Mouse (Mus musculus) lung, postnatal 0 days (tissue): Measurements from ENCODE around the gene Ralgapa2.

Source experiments
- CTCF ChIP-seq: IDR thresholded peaks from 2 replicates; pipeline ENCODE4 v1.5.1; 2016; ENCODE audit warnings: antibody characterized with exemption, mild to moderate bottlenecking
- EP300 ChIP-seq: IDR thresholded peaks from 2 replicates; pipeline ENCODE4 v1.6.1; 2016; ENCODE audit warnings: antibody characterized with exemption, mild to moderate bottlenecking, control low read depth

DNA sequence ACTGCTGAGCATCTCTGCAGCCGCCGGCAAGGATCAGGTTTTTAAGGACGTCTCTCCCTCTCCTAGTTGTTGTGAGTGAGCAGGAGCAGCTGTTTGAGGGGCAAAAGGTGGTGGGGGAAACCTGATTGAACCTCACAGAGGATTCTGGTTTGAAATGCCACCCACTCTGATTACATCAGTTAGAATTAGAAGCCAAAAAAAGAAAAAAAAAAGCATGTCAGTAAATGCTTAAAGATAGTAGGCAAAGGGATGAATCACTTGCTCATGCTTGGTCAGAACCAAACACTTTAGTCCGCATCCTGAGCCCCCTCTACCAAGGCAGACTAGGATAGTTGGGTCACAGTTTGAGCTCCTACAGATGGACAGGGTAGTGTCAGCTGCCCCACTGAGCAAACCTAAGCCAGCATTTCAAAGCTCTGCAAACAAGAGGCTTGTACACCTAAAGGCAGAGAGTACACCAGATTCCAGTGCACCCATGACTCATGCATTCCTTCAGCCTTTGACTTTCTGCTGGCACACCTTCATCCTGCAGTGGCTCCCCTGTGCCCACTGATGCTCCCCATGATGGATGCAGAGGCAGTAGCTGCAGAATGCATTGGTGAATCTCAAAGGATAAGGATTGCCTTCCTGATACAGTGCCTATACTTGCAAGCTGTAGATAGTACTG, 265.6 kb downstream of the Ralgapa2 start:
- TF ChIP-seq CTCF (no peak), EP300 (no peak)
